Mouse (Mus musculus) neural tube, postnatal 0 days (tissue): ENCODE measurements around the gene Tmem238l. TPM values are rescaled to one million over a fixed set of nuclear protein-coding genes. Genes with fewer than 3 reads are reported as not detected.

Experiments
- polyA plus RNA-seq: library from polyadenylated mRNA; unstranded; fragments of >200 nt; fragmentation: Nextera tagmentation; extraction: Ambion mirVana; gene quantifications from 2 replicates; pipeline ENCODE4 v1.2.1, GENCODE M21; 2015

Gene Tmem238l
- polyA plus RNA-seq: not detected in 2 replicates

DNA sequence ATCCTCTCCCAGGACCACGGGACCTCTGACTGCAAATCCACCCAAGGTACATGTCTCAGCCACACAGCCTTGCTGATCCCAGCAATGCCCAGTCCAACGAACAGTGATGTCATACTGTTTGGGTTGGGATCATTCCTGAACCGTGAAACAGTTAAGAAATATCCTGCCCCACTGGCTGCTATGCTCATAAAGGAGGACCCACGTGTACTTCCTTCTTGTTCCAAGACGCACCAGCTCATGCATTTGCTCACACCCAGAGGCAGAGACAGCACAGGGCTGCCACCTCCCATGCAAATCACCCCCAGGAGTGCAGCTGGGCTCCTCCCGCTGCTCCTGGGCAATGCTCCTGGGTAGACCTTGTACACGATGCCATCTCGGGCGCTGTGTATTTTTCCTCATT, at the start of gene Tmem238l:
Tmem238l (plus strand) TSS at position 336 of the 400 bp plus-strand sequence.

DNA sequence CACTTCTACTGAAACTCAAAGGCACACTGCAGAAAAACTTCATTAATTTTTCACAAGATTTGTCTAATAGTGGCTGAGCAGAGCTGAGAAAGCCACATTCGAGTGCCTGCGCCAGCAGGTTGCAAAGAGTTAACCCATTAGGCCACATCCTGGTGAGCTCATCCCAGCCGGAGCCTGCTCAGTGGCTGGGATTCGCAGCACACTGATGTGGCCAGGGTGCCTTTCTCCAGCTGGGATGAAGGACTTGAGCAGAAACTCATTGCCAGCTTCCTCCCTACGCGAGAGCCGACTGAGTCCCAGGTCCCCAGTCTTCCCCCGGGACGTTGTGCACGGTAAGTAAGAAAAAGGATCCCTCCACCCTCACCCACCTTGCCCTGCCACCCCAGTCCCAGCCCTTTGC, 44.6 kb upstream of the Tmem238l start, which contains the start of gene Pirt:
Pirt (plus strand) TSS at position 171 of the 400 bp plus-strand sequence.

Other genes with a start within 250 kb of the Tmem238l start
- 1.6 and 6.4 TPM in 2 replicates for gene Pirt, start 44.7 kb upstream of the Tmem238l start, polyA plus RNA-seq
- gene Tmem220, start 68.5 kb downstream of the Tmem238l start, polyA plus RNA-seq: 0.89 and 1.3 TPM in 2 replicates
- gene Adprm, start 96.0 kb downstream of the Tmem238l start, polyA plus RNA-seq: 25.3 and 27.4 TPM in 2 replicates
- 12.4 and 13.1 TPM in 2 replicates for gene Sco1, start 96.0 kb downstream of the Tmem238l start, polyA plus RNA-seq
- gene Myh3, start 121.7 kb downstream of the Tmem238l start, polyA plus RNA-seq: 0.15 and 0.31 TPM in 2 replicates
- gene Myh2, start 214.4 kb downstream of the Tmem238l start, polyA plus RNA-seq: 0.24 and 0.25 TPM in 2 replicates
- 0.13 and 0.14 TPM in 2 replicates for gene Myh1, start 243.4 kb downstream of the Tmem238l start, polyA plus RNA-seq